Mouse (Mus musculus): ENCODE data around the gene Lrrc32. TPM values are rescaled to one million over a fixed set of nuclear protein-coding genes. Genes with fewer than 3 reads are reported as not detected.

Lrrc32 gene
- polyA plus RNA-seq, 1 experiment = 0.01 TPM

GRCm38 (mm10) chr7:98497451-98497850, 8.4 kb downstream of the Lrrc32 start:
- Histone ChIP-seq H3K36me3 (ENCODE audit: control insufficient read depth, insufficient read depth) (no peaks in the 10 kb centered on the region), H3ac (ENCODE audit: control insufficient read depth, insufficient read length, low read depth) (no peak overlapping the region), H3K79me2 (ENCODE audit: control insufficient read depth, insufficient read depth) (no peaks in the 10 kb centered on the region), H3K4me3 (ENCODE audit: insufficient read depth, poor library complexity, severe bottlenecking) (no peak overlapping the region), H3K27me3 (ENCODE audit: control insufficient read depth, insufficient read depth, insufficient read length) (peaks cover 15% of the 10 kb centered on the region), H3K79me3 (ENCODE audit: low read depth) (no peaks in the 10 kb centered on the region)
- TF ChIP-seq MYOG (IDR thresholded peaks at IDR 0.05; ENCODE audit: control insufficient read depth, extremely low read depth, insufficient read length) (no peak), CTCF (IDR thresholded peaks at IDR 0.05; ENCODE audit: control insufficient read depth, insufficient read depth, insufficient read length) (no peak), CEBPB (IDR thresholded peaks at IDR 0.05; ENCODE audit: low read depth) (no peak), USF1 (IDR thresholded peaks at IDR 0.05; ENCODE audit: low read depth) (no peak), MYOD1 (IDR thresholded peaks at IDR 0.05; ENCODE audit: control insufficient read depth, insufficient read length, low read depth) (no peak), MAX (IDR thresholded peaks at IDR 0.05) (no peak), FOSL1 (IDR thresholded peaks at IDR 0.05; ENCODE audit: insufficient read depth, low read length, poor library complexity, severe bottlenecking) (no peak)

DNA sequence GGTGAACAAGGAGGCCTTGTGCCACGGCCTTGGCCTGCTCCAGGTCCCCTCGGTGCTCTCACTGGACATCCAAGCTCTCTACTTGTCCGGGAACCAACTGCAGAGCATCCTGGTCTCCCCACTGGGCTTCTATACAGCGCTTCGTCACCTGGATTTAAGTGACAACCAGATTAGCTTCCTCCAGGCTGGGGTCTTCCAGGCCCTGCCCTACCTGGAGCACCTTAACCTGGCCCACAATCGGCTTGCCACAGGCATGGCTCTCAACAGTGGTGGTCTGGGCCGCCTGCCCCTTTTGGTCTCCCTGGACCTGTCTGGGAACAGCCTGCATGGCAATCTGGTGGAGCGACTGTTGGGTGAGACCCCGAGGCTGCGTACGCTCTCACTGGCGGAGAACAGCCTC, 9.0 kb downstream of the Lrrc32 start:
- H3K79me3 ChIP-seq (ENCODE audit: low read depth) = no peaks in the 10 kb centered on the region
- H3K79me2 ChIP-seq (ENCODE audit: control insufficient read depth, insufficient read depth) = no peaks in the 10 kb centered on the region
- H3K4me3 ChIP-seq (ENCODE audit: insufficient read depth, poor library complexity, severe bottlenecking) = no peak overlapping the region
- H3K27me3 ChIP-seq (ENCODE audit: control insufficient read depth, insufficient read depth, insufficient read length) = peaks cover 15% of the 10 kb centered on the region
- no peaks in the 10 kb centered on the region for H3K36me3 ChIP-seq (ENCODE audit: control insufficient read depth, insufficient read depth)
- TF ChIP-seq MAX (IDR thresholded peaks at IDR 0.05) (no peak), MYOG (IDR thresholded peaks at IDR 0.05; ENCODE audit: control insufficient read depth, extremely low read depth, insufficient read length) (no peak), USF1 (IDR thresholded peaks at IDR 0.05; ENCODE audit: low read depth) (no peak), CEBPB (IDR thresholded peaks at IDR 0.05; ENCODE audit: low read depth) (no peak), CTCF (IDR thresholded peaks at IDR 0.05; ENCODE audit: control insufficient read depth, insufficient read depth, insufficient read length) (no peak), MYOD1 (IDR thresholded peaks at IDR 0.05; ENCODE audit: control insufficient read depth, insufficient read length, low read depth) (no peak), FOSL1 (IDR thresholded peaks at IDR 0.05; ENCODE audit: insufficient read depth, low read length, poor library complexity, severe bottlenecking) (no peak)
- H3ac ChIP-seq (ENCODE audit: control insufficient read depth, insufficient read length, low read depth) = no peak overlapping the region

DNA sequence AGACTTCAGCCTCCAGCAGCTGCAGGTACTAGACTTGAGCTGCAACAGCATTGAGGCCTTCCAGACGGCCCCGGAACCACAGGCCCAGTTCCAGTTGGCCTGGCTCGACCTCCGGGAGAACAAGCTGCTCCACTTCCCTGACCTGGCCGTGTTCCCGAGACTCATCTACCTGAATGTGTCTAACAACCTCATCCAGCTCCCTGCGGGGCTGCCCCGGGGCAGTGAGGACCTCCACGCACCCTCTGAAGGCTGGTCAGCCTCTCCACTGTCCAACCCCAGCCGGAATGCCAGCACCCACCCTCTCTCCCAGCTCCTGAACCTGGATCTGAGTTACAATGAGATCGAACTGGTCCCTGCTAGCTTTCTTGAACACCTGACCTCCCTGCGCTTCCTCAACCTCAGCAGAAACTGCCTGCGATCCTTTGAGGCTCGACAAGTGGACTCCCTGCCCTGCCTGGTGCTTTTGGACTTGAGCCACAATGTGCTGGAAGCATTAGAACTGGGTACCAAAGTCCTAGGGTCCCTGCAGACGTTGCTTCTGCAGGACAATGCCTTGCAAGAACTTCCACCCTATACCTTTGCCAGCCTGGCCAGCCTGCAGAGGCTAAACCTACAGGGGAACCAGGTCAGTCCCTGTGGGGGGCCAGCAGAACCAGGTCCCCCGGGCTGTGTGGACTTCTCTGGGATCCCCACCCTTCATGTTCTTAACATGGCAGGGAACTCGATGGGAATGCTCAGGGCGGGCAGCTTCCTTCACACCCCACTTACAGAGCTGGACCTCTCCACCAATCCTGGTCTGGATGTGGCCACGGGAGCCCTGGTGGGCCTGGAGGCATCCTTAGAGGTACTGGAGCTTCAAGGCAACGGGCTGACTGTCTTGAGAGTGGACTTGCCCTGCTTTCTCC, 9.8 kb downstream of the Lrrc32 start:
- no peaks in the 10 kb centered on the region for H3K36me3 ChIP-seq (ENCODE audit: control insufficient read depth, insufficient read depth)
- no peak for TF ChIP-seq FOSL1 (IDR thresholded peaks at IDR 0.05; ENCODE audit: insufficient read depth, low read length, poor library complexity, severe bottlenecking)
- TF ChIP-seq MYOG (IDR thresholded peaks at IDR 0.05; ENCODE audit: control insufficient read depth, extremely low read depth, insufficient read length) = no peak
- TF ChIP-seq MAX (IDR thresholded peaks at IDR 0.05) = no peak
- no peak for TF ChIP-seq CTCF (IDR thresholded peaks at IDR 0.05; ENCODE audit: control insufficient read depth, insufficient read depth, insufficient read length)
- TF ChIP-seq USF1 (IDR thresholded peaks at IDR 0.05; ENCODE audit: low read depth) = no peak
- no peak for TF ChIP-seq CEBPB (IDR thresholded peaks at IDR 0.05; ENCODE audit: low read depth)
- no peak for TF ChIP-seq MYOD1 (IDR thresholded peaks at IDR 0.05; ENCODE audit: control insufficient read depth, insufficient read length, low read depth)
- peaks cover 15% of the 10 kb centered on the region for H3K27me3 ChIP-seq (ENCODE audit: control insufficient read depth, insufficient read depth, insufficient read length)
- H3K79me2 ChIP-seq (ENCODE audit: control insufficient read depth, insufficient read depth) = no peaks in the 10 kb centered on the region
- no peak overlapping the region for H3ac ChIP-seq (ENCODE audit: control insufficient read depth, insufficient read length, low read depth)
- H3K79me3 ChIP-seq (ENCODE audit: low read depth) = no peaks in the 10 kb centered on the region
- no peak overlapping the region for H3K4me3 ChIP-seq (ENCODE audit: insufficient read depth, poor library complexity, severe bottlenecking)

DNA sequence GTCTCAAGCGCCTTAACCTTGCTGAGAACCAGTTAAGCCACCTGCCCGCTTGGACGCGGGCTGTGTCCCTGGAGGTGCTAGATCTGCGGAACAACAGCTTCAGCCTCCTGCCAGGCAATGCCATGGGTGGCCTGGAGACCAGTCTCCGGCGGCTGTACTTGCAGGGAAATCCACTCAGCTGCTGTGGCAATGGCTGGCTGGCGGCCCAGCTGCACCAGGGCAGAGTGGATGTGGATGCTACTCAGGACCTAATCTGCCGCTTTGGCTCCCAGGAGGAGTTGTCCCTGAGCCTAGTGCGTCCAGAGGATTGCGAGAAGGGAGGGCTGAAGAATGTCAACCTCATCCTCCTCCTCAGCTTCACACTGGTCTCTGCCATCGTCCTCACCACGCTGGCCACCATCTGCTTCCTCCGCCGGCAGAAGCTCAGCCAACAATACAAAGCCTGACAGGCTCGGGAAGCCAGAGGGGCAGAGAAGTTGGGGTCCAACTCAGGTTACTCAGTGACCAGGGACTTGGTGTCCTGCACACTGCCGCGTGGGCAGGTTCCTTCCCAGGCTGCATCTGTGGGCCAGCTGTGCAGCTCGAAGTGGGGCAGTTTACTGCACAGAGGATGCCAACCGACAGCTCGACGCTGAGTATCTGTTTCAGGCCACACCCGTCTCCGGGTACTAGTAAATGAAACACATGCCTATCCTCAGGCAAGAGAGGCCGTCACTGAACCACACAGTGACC, 10.6 kb downstream of the Lrrc32 start:
- H3K27me3 ChIP-seq (ENCODE audit: control insufficient read depth, insufficient read depth, insufficient read length) = peaks cover 15% of the 10 kb centered on the region
- H3K79me3 ChIP-seq (ENCODE audit: low read depth) = no peaks in the 10 kb centered on the region
- H3K4me3 ChIP-seq (ENCODE audit: insufficient read depth, poor library complexity, severe bottlenecking) = no peak overlapping the region
- no peaks in the 10 kb centered on the region for H3K36me3 ChIP-seq (ENCODE audit: control insufficient read depth, insufficient read depth)
- H3ac ChIP-seq (ENCODE audit: control insufficient read depth, insufficient read length, low read depth) = no peak overlapping the region
- TF ChIP-seq CTCF (IDR thresholded peaks at IDR 0.05; ENCODE audit: control insufficient read depth, insufficient read depth, insufficient read length) (no peak), MAX (IDR thresholded peaks at IDR 0.05) (no peak), FOSL1 (IDR thresholded peaks at IDR 0.05; ENCODE audit: insufficient read depth, low read length, poor library complexity, severe bottlenecking) (no peak), USF1 (IDR thresholded peaks at IDR 0.05; ENCODE audit: low read depth) (no peak), MYOD1 (IDR thresholded peaks at IDR 0.05; ENCODE audit: control insufficient read depth, insufficient read length, low read depth) (no peak), MYOG (IDR thresholded peaks at IDR 0.05; ENCODE audit: control insufficient read depth, extremely low read depth, insufficient read length) (no peak)
- H3K79me2 ChIP-seq (ENCODE audit: control insufficient read depth, insufficient read depth) = no peaks in the 10 kb centered on the region

DNA sequence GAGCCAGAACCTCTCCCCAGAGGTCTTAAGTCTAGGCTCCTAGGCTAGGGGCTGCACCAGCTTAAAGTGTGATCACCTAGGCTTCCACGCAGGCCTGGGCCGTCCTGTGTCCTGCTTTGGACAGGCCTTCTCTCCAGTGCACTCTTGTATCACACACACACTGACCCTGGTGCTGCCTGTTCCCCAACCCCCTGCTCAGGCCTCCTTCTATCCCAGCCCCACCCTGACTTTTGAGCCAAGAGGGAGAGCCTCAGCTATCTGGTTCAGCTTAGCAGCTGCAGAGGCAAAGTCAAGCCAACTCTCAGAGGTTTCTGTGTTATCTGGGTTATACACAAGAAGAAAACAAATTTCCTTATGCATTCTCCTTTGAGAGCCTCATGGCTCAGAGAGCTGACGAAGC, 11.4 kb downstream of the Lrrc32 start:
- Histone ChIP-seq H3K79me2 (ENCODE audit: control insufficient read depth, insufficient read depth) (no peaks in the 10 kb centered on the region), H3K79me3 (ENCODE audit: low read depth) (no peaks in the 10 kb centered on the region), H3K4me3 (ENCODE audit: insufficient read depth, poor library complexity, severe bottlenecking) (no peak overlapping the region), H3K36me3 (ENCODE audit: control insufficient read depth, insufficient read depth) (no peaks in the 10 kb centered on the region), H3ac (ENCODE audit: control insufficient read depth, insufficient read length, low read depth) (no peak overlapping the region), H3K27me3 (ENCODE audit: control insufficient read depth, insufficient read depth, insufficient read length) (peaks cover 15% of the 10 kb centered on the region)
- TF ChIP-seq CEBPB (IDR thresholded peaks at IDR 0.05; ENCODE audit: low read depth) (no peak), FOSL1 (IDR thresholded peaks at IDR 0.05; ENCODE audit: insufficient read depth, low read length, poor library complexity, severe bottlenecking) (no peak), MYOD1 (IDR thresholded peaks at IDR 0.05; ENCODE audit: control insufficient read depth, insufficient read length, low read depth) (no peak), USF1 (IDR thresholded peaks at IDR 0.05; ENCODE audit: low read depth) (no peak), CTCF (IDR thresholded peaks at IDR 0.05; ENCODE audit: control insufficient read depth, insufficient read depth, insufficient read length) (no peak), MYOG (IDR thresholded peaks at IDR 0.05; ENCODE audit: control insufficient read depth, extremely low read depth, insufficient read length) (no peak)

Measured in C2C12 (cell line).